Mouse (Mus musculus): ENCODE measurements around the gene Arid1b. TPM values are rescaled to one million over a fixed set of nuclear protein-coding genes. Genes with fewer than 3 reads are reported as not detected.

The Arid1b gene
- polyA plus RNA-seq, 1 experiment from 2014 or later = 22.6 TPM

- H3K27ac ChIP-seq (ENCODE audit: low read length) = no peak overlapping the region
- no peak for ATAC-seq (ENCODE audit: insufficient number of reproducible peaks, insufficient read depth, low FRiP score, low read depth)
- H3K36me3 ChIP-seq (ENCODE audit: control insufficient read depth, insufficient read depth, low read length) = no peaks in the 10 kb centered on the region
- peaks cover 13% of the 10 kb centered on the region for H3K4me1 ChIP-seq (ENCODE audit: control insufficient read depth, insufficient read depth, low read length)
- no peak overlapping the region for H3K9ac ChIP-seq (replicated peaks; ENCODE audit: low read depth, low read length)
- H3K4me2 ChIP-seq (replicated peaks; ENCODE audit: low read depth, low read length) = no peak overlapping the region
- no peak overlapping the region for H3K4me3 ChIP-seq (ENCODE audit: low read depth, low read length)
- WGBS = 82% methylated on average over 7 of the region's 7 CpGs
- H3K9me3 ChIP-seq (ENCODE audit: control insufficient read depth, low read depth, low read length) = no peaks in the 10 kb centered on the region
- no peaks in the 10 kb centered on the region for H3K27me3 ChIP-seq (ENCODE audit: control insufficient read depth, insufficient read depth, low read length)
Measured at GRCm38 (mm10) chr17:5168046-5168445, 173.9 kb downstream of the Arid1b start.

GRCm38 (mm10) chr17:5168640-5169039 lies 174.5 kb downstream of the Arid1b start:
- WGBS = 85% methylated on average over 7 of the region's 7 CpGs
- no peak for ATAC-seq (ENCODE audit: insufficient number of reproducible peaks, insufficient read depth, low FRiP score, low read depth)
- peaks cover 10% of the 10 kb centered on the region; the same call in 1 of the 2 replicates for H3K4me1 ChIP-seq (ENCODE audit: control insufficient read depth, insufficient read depth, low read length)
- no peaks in the 10 kb centered on the region for H3K36me3 ChIP-seq (ENCODE audit: control insufficient read depth, insufficient read depth, low read length)
- no peaks in the 10 kb centered on the region for H3K27me3 ChIP-seq (ENCODE audit: control insufficient read depth, insufficient read depth, low read length)
- H3K4me3 ChIP-seq (ENCODE audit: low read depth, low read length) = no peak overlapping the region
- H3K4me2 ChIP-seq (replicated peaks; ENCODE audit: low read depth, low read length) = no peak overlapping the region
- H3K9me3 ChIP-seq (ENCODE audit: control insufficient read depth, low read depth, low read length) = no peaks in the 10 kb centered on the region
- no peak overlapping the region for H3K27ac ChIP-seq (ENCODE audit: low read length)
- H3K9ac ChIP-seq (replicated peaks; ENCODE audit: low read depth, low read length) = no peak overlapping the region

DNA sequence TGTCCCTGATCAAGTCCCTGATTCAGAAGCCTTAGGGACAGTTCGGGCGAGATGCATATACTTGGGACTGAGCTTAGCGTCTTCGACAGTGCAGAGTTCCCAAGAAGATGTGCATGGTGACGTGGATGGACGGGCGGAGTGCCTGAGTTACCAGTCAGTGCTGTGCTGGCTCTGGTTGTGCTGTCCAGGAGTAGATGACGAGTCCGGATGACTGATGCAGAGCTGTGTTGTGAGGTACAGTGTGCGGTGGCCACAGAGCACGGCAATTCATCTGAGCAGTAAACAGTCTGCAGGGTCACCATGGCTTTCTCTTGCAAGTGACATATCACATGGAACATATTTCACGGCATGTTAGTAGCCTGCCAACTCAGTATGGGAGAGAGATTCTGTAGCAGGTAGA lies 176.2 kb downstream of the Arid1b start:
- Histone ChIP-seq H3K4me2 (replicated peaks; ENCODE audit: low read depth, low read length) (no peak overlapping the region), H3K9me3 (ENCODE audit: control insufficient read depth, low read depth, low read length) (no peaks in the 10 kb centered on the region), H3K36me3 (ENCODE audit: control insufficient read depth, insufficient read depth, low read length) (no peaks in the 10 kb centered on the region), H3K4me1 (ENCODE audit: control insufficient read depth, insufficient read depth, low read length) (peaks cover 10% of the 10 kb centered on the region; the same call in 1 of the 2 replicates), H3K27me3 (ENCODE audit: control insufficient read depth, insufficient read depth, low read length) (no peaks in the 10 kb centered on the region), H3K4me3 (ENCODE audit: low read depth, low read length) (no peak overlapping the region), H3K27ac (ENCODE audit: low read length) (no peak overlapping the region), H3K9ac (replicated peaks; ENCODE audit: low read depth, low read length) (no peak overlapping the region)
- 94% methylated on average over 12 of the region's 12 CpGs for WGBS
- no peak for ATAC-seq (ENCODE audit: insufficient number of reproducible peaks, insufficient read depth, low FRiP score, low read depth)

GRCm38 (mm10) chr17:5171467-5171866 lies 177.3 kb downstream of the Arid1b start:
- 0 out of 2 replicates have a peak, but pooled peaks cover 10% of the 10 kb centered on the region for H3K4me1 ChIP-seq (ENCODE audit: control insufficient read depth, insufficient read depth, low read length)
- 80% methylated on average over 5 of the region's 5 CpGs for WGBS
- no peak for ATAC-seq (ENCODE audit: insufficient number of reproducible peaks, insufficient read depth, low FRiP score, low read depth)

DNA sequence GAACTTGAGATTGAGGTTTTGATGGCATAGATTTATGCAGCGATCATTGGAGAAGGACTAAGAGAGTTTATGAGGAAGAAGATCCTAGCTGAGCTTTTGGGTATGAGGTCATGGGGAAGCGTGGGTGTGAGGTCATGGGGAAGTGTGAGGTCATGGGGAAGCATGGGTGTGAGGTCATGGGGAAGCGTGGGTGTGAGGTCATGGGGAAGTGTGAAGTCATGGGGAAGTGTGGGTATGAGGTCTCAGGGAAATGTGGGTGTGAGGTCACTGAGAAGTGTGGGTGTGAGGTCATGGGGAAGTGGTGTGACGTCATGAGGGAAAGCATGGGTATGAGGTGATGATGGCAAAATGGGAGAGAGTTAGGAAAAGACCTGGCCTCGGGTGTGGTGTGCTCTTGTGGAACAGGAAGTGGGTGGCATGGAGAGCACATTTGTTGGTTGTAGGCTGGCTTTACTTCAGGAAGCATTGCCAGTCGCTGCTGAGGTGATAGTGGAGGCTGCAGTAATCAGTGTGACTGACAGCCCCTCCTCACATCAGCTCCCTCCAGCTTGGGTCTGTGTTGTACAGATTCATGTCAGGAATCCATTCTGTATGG lies 180.4 kb downstream of the Arid1b start:
- ATAC-seq (ENCODE audit: insufficient number of reproducible peaks, insufficient read depth, low FRiP score, low read depth) = no peak
- WGBS = 76% methylated on average over 6 of the region's 6 CpGs
- no peak overlapping the region for H3K27ac ChIP-seq (ENCODE audit: low read length)
- H3K4me3 ChIP-seq (ENCODE audit: low read depth, low read length) = no peak overlapping the region
- no peak overlapping the region for H3K9ac ChIP-seq (replicated peaks; ENCODE audit: low read depth, low read length)
- H3K4me1 ChIP-seq (ENCODE audit: control insufficient read depth, insufficient read depth, low read length) = peaks cover 18% of the 10 kb centered on the region
- H3K4me2 ChIP-seq (replicated peaks; ENCODE audit: low read depth, low read length) = no peak overlapping the region
- no peaks in the 10 kb centered on the region for H3K36me3 ChIP-seq (ENCODE audit: control insufficient read depth, insufficient read depth, low read length)
- no peaks in the 10 kb centered on the region for H3K9me3 ChIP-seq (ENCODE audit: control insufficient read depth, low read depth, low read length)
- H3K27me3 ChIP-seq (ENCODE audit: control insufficient read depth, insufficient read depth, low read length) = no peaks in the 10 kb centered on the region

More at GRCm38 (mm10) chr17:5171467-5171866, 177.3 kb downstream of the Arid1b start:
- H3K4me3 ChIP-seq (ENCODE audit: low read depth, low read length) = no peak overlapping the region
- no peak overlapping the region for H3K4me2 ChIP-seq (replicated peaks; ENCODE audit: low read depth, low read length)
- no peaks in the 10 kb centered on the region for H3K9me3 ChIP-seq (ENCODE audit: control insufficient read depth, low read depth, low read length)
- no peaks in the 10 kb centered on the region for H3K27me3 ChIP-seq (ENCODE audit: control insufficient read depth, insufficient read depth, low read length)
- no peak overlapping the region for H3K9ac ChIP-seq (replicated peaks; ENCODE audit: low read depth, low read length)
- H3K27ac ChIP-seq (ENCODE audit: low read length) = no peak overlapping the region
- no peaks in the 10 kb centered on the region for H3K36me3 ChIP-seq (ENCODE audit: control insufficient read depth, insufficient read depth, low read length)

DNA sequence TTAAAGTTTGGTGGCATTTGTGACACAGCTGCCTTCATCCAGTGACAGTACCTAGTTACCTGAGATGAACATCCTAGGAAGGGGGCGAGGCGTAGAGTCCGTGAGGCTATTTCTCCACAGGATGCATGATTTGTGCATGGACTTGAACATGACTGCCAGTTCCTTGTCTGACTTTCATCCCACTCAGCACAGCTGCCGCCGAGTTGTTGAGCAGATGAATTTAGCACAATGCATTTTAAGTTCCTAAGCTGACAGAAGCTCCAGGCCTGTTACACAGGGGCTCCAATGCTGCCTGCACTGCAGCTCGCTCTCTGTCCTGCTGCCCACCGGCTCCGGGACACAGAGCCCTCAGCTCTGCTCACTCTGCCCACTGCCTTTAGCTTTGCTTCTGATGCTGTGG lies 181.4 kb downstream of the Arid1b start:
- no peaks in the 10 kb centered on the region for H3K9me3 ChIP-seq (ENCODE audit: control insufficient read depth, low read depth, low read length)
- WGBS = 80% methylated on average over 8 of the region's 8 CpGs
- H3K36me3 ChIP-seq (ENCODE audit: control insufficient read depth, insufficient read depth, low read length) = no peaks in the 10 kb centered on the region
- peaks cover 16% of the 10 kb centered on the region for H3K4me1 ChIP-seq (ENCODE audit: control insufficient read depth, insufficient read depth, low read length)
- H3K4me3 ChIP-seq (ENCODE audit: low read depth, low read length) = no peak overlapping the region
- H3K27ac ChIP-seq (ENCODE audit: low read length) = no peak overlapping the region
- no peak overlapping the region for H3K9ac ChIP-seq (replicated peaks; ENCODE audit: low read depth, low read length)
- no peak overlapping the region for H3K4me2 ChIP-seq (replicated peaks; ENCODE audit: low read depth, low read length)
- ATAC-seq (ENCODE audit: insufficient number of reproducible peaks, insufficient read depth, low FRiP score, low read depth) = no peak
- no peaks in the 10 kb centered on the region for H3K27me3 ChIP-seq (ENCODE audit: control insufficient read depth, insufficient read depth, low read length)

DNA sequence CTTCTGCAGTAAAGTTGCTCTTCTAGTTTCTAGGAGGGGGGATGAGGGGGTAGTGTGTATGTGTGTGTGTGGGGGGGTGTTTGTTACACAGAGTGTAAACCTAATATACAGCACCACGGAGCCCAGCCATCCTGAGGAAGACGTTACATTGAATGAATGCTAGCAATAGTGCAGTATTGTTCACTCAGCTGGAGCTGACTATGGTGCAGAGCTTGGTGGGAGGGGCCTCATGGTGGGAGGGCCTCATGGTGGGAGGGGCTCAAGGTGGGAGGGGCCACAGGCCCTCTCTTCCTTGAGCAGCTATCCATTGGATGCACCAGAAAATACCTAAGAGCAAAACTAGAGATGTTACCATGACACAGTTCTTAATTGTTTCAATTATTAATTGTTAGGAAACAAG lies 182.2 kb downstream of the Arid1b start:
- Histone ChIP-seq H3K27ac (ENCODE audit: low read length) (no peak overlapping the region), H3K9me3 (ENCODE audit: control insufficient read depth, low read depth, low read length) (no peaks in the 10 kb centered on the region), H3K4me3 (ENCODE audit: low read depth, low read length) (no peak overlapping the region), H3K36me3 (ENCODE audit: control insufficient read depth, insufficient read depth, low read length) (no peaks in the 10 kb centered on the region), H3K4me2 (replicated peaks; ENCODE audit: low read depth, low read length) (no peak overlapping the region), H3K4me1 (ENCODE audit: control insufficient read depth, insufficient read depth, low read length) (peaks cover 16% of the 10 kb centered on the region), H3K27me3 (ENCODE audit: control insufficient read depth, insufficient read depth, low read length) (no peaks in the 10 kb centered on the region), H3K9ac (replicated peaks; ENCODE audit: low read depth, low read length) (no peak overlapping the region)
- no peak for ATAC-seq (ENCODE audit: insufficient number of reproducible peaks, insufficient read depth, low FRiP score, low read depth)
- 76% methylated on average over 2 of the region's 2 CpGs for WGBS

- Histone ChIP-seq H3K27me3 (ENCODE audit: control insufficient read depth, insufficient read depth, low read length) (no peaks in the 10 kb centered on the region), H3K36me3 (ENCODE audit: control insufficient read depth, insufficient read depth, low read length) (no peaks in the 10 kb centered on the region), H3K4me2 (replicated peaks; ENCODE audit: low read depth, low read length) (no peak overlapping the region), H3K27ac (ENCODE audit: low read length) (no peak overlapping the region), H3K9ac (replicated peaks; ENCODE audit: low read depth, low read length) (no peak overlapping the region), H3K9me3 (ENCODE audit: control insufficient read depth, low read depth, low read length) (no peaks in the 10 kb centered on the region), H3K4me1 (ENCODE audit: control insufficient read depth, insufficient read depth, low read length) (peaks cover 16% of the 10 kb centered on the region), H3K4me3 (ENCODE audit: low read depth, low read length) (no peak overlapping the region)
- no peak for ATAC-seq (ENCODE audit: insufficient number of reproducible peaks, insufficient read depth, low FRiP score, low read depth)
- 82% methylated on average over 10 of the region's 10 CpGs for WGBS
Measured at GRCm38 (mm10) chr17:5178534-5178933, 184.4 kb downstream of the Arid1b start.

- WGBS = 42% methylated on average over 7 of the region's 7 CpGs
- Histone ChIP-seq H3K27me3 (ENCODE audit: control insufficient read depth, insufficient read depth, low read length) (no peaks in the 10 kb centered on the region), H3K4me3 (ENCODE audit: low read depth, low read length) (no peak overlapping the region), H3K9me3 (ENCODE audit: control insufficient read depth, low read depth, low read length) (no peaks in the 10 kb centered on the region), H3K27ac (ENCODE audit: low read length) (no peak overlapping the region), H3K4me2 (replicated peaks; ENCODE audit: low read depth, low read length) (no peak overlapping the region), H3K4me1 (ENCODE audit: control insufficient read depth, insufficient read depth, low read length) (peaks cover 16% of the 10 kb centered on the region), H3K36me3 (ENCODE audit: control insufficient read depth, insufficient read depth, low read length) (no peaks in the 10 kb centered on the region), H3K9ac (replicated peaks; ENCODE audit: low read depth, low read length) (no peak overlapping the region)
- ATAC-seq (ENCODE audit: insufficient number of reproducible peaks, insufficient read depth, low FRiP score, low read depth) = no peak
Measured at GRCm38 (mm10) chr17:5179004-5179403, 184.9 kb downstream of the Arid1b start.

Measured in stomach, embryonic 14.5 days (tissue).